Mouse (Mus musculus): Measurements from ENCODE around the gene 2300002M23Rik.
A peak's percentile ranks its signal among the peaks of the same experiment; 100 is the strongest.

Gene 2300002M23Rik

DNA sequence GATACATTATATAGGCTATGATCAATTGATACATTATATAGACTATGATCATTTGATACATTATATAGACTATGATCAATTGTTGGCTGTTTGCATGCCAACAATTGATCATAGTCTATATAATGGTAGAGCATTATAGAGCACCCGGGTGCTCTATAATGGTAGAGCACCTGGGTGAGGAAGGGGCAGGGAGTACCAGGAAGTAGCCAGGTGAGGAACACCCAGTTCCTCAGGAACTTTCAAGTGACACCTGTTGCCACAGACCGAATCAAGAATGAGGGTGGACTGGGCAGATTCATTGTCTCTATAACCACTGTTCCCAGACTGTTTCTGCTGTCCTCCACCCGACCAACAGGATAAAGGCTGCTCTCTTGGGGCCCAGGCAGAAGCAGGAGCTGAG, at the start of gene 2300002M23Rik:
Gene 2300002M23Rik (plus strand): TSS at position 301 of the 400 bp plus-strand sequence.
- DNase-seq (ENCODE audit: low spot score): no peak

DNA sequence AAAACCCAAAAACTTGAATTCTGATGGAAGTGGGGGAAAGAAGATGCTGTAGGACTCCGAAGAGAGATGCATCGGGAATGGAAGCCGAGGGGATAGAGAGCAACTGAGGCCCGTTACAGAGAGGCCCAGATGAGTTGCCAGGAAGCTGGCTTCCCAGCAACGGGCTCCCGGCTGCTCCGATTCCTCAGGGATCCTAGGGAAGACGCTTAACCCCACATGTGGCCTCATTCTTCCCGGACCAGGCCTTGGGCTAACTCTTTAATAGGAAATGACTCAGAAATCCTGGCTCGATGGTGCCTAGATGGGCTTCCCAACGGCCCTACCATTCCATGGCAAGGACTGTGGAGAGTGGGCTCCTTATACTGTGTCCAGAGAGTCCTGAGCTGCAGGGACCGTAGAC, 49.7 kb upstream of the 2300002M23Rik start:
- DNase-seq (ENCODE audit: low spot score): no peak

DNA sequence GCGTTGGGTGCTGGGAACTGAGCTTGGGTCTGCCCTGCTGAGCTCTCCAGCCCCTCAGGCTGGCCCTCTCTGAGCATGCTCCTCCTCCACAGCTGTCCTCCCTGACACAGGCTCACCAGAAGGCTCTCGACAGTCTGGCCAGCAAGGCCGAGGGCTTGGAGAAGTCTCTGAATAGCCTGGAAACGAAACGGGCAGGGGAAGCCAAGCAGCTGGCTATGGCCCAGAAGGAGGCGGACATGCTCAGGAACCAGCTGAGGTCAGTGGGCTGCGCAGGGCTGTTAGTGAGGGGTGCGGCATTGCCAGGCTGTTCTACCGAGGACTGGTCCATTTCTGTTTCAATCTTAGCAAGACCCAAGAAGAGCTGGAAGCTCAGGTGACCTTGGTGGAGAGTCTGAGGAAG, 42.9 kb upstream of the 2300002M23Rik start:
- no peak for DNase-seq (ENCODE audit: low spot score)

DNA sequence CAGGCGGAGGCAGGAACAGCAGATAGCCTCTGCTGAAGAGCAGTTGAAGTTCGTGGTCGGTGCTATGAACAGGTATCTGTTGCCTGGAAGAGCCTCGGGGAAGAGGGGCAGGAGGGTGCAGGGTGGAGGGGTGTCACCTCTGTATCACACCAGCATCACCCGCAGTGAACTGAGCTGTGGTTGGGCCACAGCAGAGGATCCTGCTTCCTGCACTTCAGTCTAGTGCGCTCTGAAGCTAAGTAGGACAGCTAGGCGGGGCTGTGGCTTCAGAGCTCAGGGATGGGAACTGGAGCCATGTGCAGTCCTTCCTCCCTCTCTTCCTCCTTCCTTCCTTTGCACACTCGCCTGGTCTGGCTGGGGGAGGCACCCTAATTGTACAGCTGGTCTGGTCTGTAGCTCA, 40.6 kb upstream of the 2300002M23Rik start:
- no peak for DNase-seq (ENCODE audit: low spot score)

DNA sequence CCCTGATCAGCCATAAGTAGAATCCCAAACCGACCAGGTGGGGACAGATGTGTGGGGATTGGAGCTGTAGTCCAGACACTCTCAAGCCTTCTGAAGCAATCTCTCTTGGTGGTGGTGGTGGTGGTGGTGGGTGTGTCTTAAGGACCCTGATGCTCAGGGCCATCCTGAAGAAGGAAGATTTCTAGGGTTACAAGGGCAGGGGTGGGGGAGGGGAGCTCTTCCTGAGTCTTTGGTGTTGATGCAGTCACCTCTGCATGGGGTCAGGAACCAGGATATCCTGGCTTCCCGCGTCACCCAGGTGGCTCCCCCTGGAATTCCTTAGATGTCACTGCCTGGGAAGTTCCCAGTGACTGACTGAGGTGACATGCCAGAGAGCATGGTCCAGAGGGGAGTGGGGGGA, 34.9 kb upstream of the 2300002M23Rik start:
- DNase-seq (ENCODE audit: low spot score): no peak

DNA sequence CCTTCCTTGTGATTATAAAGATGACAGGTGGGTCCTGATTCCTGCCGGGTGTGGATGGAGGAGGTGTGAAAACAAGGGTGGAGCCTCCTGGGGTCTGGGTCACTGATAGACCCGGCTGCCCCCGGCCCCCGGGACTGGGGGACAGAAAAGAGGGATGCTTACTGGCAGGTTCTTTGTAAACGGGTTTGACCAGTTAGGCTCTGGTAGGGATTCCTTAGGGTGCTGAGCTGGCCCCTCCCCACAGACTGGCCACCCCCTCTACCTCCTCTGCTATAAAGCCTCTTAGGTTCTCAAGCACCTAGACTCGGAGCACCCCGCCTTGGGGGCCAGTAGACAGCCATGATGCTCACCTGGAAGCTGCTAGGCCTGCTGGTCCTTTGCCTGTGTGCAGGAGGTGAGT, 34.3 kb upstream of the 2300002M23Rik start, which contains the start of gene Psors1c2:
Gene Psors1c2 (plus strand): TSS at position 301 of the 400 bp plus-strand sequence.
- no peak for DNase-seq (ENCODE audit: low spot score)

DNA sequence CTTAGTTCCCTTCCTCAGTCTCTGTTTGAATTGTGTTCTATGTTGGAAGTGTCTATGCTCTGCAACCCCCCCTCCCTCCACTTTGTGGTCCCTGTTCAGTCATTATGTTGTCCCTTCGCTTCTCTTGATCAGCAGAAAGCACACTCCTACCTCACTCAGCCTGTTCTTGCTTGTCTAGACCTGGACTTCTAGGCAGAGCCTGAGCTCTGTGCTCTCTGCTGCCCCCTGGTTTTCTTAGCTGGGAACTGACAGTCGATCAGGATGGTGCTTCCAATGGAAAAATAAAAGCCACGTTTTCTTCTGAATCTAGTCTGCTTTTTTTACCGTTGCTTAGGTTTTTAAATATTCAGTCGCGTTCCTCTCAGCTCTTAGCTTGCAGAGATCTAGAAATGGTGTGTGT, 32.9 kb upstream of the 2300002M23Rik start:
- DNase-seq (ENCODE audit: low spot score): no peak

DNA sequence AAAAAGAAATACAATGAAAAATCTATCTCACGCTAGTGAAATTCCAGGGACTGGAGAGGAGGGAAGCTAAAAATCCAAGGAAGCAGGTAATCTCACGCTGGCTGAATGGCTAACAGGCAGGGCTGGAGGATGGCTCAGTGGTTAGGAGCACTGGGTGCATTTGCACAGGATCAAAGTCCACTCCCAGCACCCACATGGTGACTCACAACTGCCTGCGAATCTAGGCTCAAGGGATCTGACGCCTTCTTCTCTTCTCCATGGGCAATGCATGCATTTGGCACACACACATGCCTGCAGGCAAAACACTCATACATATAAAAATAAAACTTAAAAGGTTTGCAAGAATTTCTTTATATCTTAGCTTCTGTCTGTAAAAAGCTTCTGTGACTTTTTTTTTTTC, 29.8 kb upstream of the 2300002M23Rik start:
- DNase-seq (ENCODE audit: low spot score): no peak

DNA sequence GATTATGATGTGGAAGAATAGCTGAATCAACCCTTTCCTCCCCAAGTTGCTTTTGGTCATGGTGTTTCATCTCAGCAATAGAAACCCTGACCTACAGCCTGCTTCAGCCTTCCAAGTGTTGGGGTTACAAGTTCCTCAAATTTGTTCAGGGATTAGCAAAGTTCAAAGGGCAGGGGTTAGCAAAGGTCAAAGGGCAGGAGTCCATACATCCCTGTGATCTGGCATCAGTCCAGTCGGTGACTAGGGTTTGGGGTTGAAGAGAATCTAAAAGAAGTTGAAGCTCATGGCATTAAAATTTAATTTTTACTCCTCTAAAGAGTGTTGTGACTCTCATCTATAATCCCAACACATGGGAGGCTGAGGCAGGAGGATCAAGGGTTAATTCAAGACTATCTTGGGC, 28.8 kb upstream of the 2300002M23Rik start:
- DNase-seq (ENCODE audit: low spot score): no peak

DNA sequence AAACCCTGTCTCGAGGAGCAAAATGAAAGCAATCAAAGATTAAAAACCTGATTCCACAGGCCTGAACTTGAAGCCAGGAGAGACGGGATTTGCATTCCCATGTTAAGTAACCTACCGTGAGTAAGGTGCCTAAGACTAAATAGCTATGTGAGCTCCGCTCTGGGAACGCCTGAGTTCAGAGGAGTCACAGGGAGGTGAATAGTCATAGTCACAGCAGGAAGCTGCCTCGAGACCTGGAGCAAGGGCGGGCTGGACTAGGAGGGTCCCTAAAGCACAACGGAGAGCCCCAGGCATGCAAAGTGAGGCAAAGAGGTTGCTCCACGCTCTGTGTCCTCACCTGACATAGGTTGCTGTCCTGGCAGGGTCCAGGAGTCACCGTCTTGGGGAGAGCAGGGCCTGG, 27.7 kb upstream of the 2300002M23Rik start:
- DNase-seq (ENCODE audit: low spot score): no peak

DNA sequence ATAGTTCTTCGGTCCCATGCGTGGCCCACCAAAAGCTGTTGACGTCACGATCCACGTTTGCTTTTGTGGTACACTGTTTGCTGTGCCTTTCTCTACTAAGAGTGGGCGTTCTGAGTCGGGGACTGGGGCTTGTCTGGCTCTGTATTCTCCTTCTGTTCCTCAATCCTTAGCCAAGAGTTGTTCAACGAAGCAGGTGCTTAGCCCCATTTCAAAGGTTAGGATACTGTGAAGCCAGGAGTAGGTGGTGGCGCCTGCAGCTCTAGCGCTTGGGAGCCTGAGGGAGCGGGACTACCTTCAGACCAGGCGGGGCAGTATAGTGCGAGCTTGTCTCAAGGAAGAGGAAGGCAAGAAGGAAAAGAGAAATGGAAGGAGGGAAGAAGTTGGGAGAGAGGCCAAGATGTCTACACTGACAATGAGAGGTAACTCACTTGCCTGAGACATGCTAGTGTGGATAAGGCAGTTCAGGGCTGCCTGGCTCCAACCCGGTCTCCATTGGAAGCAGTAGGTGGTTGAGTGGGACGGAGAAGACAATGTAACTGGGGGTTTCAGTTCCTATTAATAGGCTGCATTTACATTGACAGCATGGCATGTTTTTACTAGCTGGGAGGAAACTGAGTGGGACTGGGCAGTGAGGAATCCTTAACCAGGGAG, 24.4 kb upstream of the 2300002M23Rik start:
- DNase-seq (ENCODE audit: low spot score): no peak

DNA sequence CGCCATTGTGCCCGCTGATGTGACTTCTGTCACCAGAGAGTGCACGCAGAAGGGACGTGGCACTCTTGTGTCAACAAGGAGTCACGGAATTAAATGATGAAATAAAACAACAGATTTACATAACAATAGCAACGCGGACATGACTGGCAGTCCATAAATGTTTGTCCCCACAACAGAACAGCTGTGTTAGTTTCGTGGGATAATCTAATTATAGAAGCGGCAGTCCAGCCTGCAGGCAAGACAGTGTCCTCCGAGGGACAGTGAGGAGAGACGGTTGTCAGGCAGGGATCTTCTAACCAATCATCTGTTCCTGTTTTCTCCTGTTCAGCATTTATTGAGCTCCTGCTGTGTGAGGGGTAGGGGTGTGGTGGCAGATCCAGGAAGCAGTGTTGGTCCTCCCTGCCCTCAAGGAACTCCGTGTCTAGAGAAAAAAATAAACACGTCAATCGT, 23.8 kb upstream of the 2300002M23Rik start:
- DNase-seq (ENCODE audit: low spot score): no peak

DNA sequence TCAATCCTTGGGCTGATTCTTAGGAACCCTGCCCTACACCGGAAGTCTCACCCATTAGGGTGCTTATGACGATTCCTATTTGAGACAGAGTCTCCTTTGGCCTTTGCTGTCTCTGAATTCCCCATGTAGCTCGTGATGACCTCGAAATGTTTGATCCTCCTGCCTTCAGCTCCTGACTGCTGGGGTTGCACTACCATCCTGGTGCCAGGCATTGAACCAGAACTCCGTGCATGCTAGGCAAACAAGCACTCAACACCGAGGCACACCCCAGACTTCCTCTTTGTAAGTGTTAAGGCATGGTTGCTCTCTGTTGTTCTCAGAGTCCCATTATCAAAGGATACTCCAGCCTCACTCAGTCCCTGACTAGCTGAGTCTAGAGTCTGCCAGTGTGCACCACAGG, 23.2 kb upstream of the 2300002M23Rik start:
- no peak for DNase-seq (ENCODE audit: low spot score)

DNA sequence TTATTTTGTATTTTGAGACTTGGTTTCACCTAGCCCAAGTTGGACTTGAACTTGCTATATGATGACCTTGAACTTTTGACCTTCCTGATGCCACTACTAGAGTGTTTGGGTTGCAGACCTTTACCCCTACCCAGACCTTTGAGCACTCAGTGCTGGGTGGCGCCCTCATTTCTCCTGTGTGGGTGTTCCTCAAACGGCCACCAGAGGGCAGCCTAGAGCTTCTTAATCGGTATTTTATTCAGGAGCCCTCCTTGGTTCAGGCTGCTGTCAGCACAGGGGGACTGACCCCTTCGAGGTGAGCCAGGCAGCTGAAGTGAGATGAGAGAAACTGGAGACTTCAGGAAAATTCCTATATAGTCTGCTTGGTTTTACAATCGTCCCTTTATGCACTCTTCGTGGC, 22.6 kb upstream of the 2300002M23Rik start:
- DNase-seq (ENCODE audit: low spot score): no peak

DNA sequence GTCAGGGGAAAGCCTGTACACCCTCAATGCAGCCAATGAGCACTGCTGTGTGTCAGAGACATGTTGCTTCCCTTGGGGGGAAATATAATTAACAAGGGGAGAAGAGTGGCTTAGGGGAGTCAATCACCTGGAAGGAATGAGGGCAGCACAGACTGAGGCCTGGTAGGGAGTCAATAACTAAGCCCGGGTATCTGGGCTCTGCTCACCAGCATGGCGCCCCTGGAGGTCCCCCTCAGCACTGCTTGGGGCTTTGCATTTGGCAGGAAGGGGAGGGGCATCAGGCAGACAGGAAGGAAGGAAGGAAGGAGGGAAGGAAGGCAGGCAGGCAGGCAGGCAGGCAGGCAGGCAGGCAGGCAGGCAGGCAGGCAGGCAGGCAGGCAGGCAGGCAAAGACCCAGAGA, 19.8 kb upstream of the 2300002M23Rik start:
- DNase-seq (ENCODE audit: low spot score): no peak

DNA sequence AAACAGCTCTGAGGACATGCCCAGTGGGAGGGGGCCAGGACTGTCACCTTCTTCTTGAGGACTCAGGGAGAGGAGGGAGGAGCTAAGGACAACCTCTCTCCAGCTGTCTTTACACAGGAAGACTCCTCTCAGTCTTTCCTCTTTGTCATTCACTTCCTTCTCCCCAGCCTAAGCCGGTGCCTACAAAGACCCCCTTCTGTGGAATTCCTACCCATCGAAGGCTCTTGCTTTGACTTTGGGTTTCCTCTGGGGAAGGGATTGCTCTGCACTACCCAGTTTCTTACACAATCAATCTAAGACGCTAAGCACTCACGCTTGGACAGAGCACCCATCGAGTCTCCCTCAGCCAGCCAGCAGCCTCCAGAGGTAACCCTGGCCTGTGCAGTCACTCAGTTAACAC, 18.6 kb upstream of the 2300002M23Rik start:
- DNase-seq (ENCODE audit: low spot score): no peak

DNA sequence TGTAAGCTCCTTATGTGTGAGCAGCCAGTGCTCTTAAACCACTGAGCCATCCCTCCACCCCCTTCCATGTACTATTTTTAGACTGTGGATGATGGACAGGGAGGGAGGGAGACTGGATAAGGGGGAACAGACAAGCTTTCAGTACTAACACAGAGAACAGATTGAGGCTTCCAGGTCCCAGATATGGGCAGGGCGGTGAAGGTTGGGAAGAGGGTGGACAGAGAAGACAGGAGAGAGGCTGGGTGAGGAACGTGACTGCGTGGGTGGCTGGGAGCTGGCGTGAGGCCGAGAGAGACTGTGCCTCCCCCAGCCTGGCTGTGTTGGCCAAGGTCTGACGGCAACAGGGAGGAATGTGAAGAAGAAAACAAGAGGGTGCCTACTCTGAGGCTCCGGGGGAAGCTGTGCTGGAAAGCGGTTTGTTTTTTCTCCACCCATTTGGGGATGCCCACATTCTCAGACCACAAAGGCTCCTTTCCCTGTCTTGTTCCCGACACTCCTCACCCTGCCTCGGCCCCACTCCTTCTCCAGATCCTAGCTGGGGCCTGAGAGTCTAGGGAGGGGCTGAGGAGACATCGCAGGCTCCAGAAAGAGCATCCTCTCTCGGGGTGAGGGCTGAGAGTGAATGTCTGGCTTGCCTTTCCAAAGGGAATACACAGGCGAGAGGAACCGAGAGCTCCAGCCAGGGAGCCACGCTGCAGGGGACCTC, 17.7 kb upstream of the 2300002M23Rik start:
- peak; percentile 92 for DNase-seq (ENCODE audit: low spot score)

DNA sequence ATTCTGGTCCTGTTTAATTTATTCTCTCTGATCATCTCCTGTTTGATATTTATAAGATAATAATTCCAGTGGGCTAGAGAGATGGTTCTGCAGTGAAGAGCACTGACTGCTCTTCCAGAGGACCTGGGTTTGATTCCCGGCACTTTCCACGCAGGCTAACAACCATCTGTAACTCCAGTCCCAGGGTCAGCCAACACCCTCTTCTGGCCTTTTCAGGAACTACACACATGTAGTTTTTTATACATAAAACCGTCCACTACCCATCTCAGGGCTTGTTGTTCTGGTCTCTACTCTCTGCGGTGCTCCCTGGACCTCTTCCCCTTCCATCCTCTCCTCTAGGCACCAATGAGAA, 17.1 kb upstream of the 2300002M23Rik start:
- no peak for DNase-seq (ENCODE audit: low spot score)

DNA sequence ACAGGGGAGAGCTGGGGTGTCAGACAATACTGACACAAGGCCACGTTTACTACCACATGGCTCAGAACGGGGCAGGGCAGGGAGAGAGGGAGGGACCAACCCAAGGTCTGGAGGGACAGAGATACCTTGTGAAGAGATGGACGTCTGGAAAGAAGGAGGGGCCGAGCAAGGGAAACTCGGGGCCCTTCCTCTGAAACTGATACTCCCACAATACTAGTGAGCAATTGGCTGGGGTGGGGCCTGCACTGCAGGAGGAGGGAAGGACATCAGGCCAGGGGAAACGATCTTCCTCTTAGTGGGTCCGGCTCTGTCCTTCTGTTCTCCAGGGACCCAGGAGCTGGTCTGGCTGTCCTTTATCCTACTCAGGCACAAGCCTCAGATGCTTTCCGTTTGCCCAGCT, 16.4 kb upstream of the 2300002M23Rik start:
- peak; percentile 52 for DNase-seq (ENCODE audit: low spot score)

DNA sequence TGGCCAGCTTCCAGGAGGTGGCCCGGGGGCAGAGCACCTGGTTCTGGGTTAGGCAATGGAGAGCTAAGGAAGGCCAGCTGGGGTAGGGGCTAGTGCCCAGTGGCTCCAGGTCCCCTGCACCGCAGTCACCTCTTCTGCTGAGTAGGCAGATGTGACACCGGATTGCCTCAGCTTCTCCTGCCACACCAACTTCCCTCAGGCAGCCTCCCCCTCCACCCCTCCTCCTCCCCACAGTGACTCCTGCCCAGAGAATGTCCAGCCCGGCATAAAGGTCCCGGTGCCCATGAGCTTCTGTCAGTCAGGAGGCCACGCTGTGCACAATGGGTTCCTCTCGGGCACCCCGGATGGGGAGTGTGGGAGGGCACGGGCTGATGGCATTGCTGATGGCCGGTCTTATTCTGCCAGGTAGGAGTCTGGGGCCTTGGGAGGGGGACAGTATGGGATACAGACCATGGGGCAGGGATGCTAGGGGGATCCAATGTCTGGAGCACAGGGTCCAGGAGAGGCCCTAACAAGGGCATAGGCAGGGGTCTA, 15.3 kb upstream of the 2300002M23Rik start, which contains the start of gene Cdsn:
Gene Cdsn (plus strand): TSS at position 248 of the 534 bp plus-strand sequence.
- DNase-seq (ENCODE audit: low spot score): no peak

DNA sequence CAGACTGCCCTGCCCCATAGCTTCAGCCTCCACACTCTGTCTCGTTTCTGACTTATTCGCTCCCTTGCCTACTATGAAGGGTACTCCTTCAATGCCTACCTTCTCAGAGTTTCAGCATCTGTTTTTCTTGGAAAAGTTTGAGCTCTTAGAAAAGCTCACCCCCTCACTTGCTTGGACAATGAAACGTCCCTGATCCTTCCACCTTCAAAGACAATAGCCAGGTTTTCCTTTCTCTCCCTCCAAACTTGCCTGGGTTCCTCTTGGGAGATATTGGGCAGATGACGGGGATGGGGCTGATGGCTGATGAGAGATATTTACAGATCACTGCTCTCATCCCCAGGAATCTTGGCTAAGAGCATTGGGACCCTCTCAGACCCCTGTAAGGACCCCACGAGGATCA, 12.9 kb upstream of the 2300002M23Rik start:
- no peak for DNase-seq (ENCODE audit: low spot score)

DNA sequence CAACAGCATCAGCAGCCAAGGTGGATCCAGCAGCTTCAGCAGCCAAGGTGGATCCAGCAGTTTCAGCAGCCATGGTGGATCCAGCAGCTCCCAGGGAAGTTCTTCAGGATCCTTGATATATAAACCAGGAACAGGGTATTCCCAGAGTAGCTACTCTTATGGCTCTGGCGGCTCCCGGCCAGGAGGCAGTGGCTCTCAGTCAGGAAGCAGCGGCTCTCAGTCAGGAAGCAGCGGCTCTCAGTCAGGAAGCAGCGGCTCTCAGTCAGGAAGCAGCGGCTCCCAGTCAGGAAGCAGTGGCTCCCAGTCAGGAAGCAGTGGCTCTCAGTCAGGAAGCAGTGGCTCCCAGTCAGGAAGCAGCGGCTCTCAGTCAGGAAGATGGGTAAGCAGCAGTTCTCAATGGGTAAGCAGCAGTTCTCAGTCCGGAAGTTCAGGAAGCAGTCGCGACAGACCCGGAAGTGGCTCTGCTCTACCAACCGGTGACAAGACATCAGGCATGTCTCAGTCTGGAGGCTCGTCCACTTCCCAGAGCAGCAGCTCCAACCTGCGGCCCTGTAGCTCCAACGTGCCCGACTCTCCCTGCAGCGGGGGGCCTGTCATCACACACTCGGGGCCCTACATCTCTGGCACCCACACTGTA, 12.4 kb upstream of the 2300002M23Rik start:
- no peak for DNase-seq (ENCODE audit: low spot score)

DNA sequence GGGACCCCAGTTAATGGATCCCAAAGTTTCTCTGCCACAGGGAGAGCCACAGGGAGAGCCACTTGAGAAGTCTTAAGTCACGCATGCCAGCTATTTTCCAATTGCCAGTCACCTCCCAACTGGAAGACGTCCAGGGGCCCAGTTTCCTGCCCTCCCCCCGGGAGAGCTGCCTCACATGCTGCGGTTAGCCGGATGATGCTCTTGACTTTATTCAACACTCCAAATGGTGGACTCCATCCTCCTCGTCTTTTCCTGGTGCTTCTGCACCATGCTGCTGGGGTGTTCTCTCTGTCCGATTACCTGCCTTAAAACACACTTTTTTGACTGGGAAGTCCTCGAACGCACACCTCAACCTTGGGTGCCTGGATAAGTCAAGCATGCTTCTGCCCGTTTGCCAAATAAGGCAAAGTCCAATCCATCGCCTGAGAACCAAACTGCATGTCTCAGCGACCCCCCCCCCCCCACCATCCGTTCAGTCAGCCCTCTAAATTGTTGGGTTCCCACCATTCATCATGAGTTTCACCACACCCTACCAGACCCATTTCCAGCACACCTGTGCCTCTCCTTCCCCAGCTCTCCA, 11.0 kb upstream of the 2300002M23Rik start:
- DNase-seq (ENCODE audit: low spot score): no peak

All from ovary, adult 18-20 months (tissue).